Mouse (Mus musculus): ENCODE measurements around the gene AU018091. TPM values are rescaled to one million over a fixed set of nuclear protein-coding genes. Genes with fewer than 3 reads are reported as not detected.

The AU018091 gene
- polyA plus RNA-seq, 1 experiment from 2014 or later = 0.16 TPM

MicroRNAs within 50 kb of the gene (microRNA counts, 519-probe panel; counts per million panel counts)
- microRNA mmu-miR-290-3p (2,510 counts per million, percentile 43 among the panel's probes with 10 or more counts), microRNA mmu-miR-290-5p (1,418 counts per million, percentile 7 among the panel's probes with 10 or more counts), microRNA mmu-miR-291a-3p (2,396 counts per million, percentile 39 among the panel's probes with 10 or more counts), microRNA mmu-miR-291a-5p (not detected), microRNA mmu-miR-292-5p (not detected)

Small RNA genes within 50 kb of the gene (microRNA-seq; reads per million reads assigned to microRNA genes)
- gene Mir290a = not detected
- gene Mir290b = not detected
- 1.3 reads per million for gene Mir291a
- not detected for gene Mir292
- gene Mir292b = not detected

Other genes with a start within 250 kb of the AU018091 start
- gene Nlrp12, start 80.5 kb upstream of the AU018091 start, polyA plus RNA-seq (2014; fragmentation: Nextera tagmentation; extraction: Ambion mirVana) = not detected in 2 replicates
- gene Myadm, start 119.9 kb upstream of the AU018091 start, polyA plus RNA-seq (2014; fragmentation: Nextera tagmentation; extraction: Ambion mirVana) = 204 and 212 TPM in 2 replicates
- 0.39 and 0.75 TPM in 2 replicates for gene Prkcg, start 120.0 kb upstream of the AU018091 start, polyA plus RNA-seq (2014; fragmentation: Nextera tagmentation; extraction: Ambion mirVana)
- gene Cacng7, start 163.8 kb upstream of the AU018091 start, polyA plus RNA-seq (2014; fragmentation: Nextera tagmentation; extraction: Ambion mirVana) = 3.2 and 3.8 TPM in 2 replicates
- gene Cacng8, start 221.5 kb upstream of the AU018091 start, polyA plus RNA-seq (2014; fragmentation: Nextera tagmentation; extraction: Ambion mirVana) = 2.1 and 2.8 TPM in 2 replicates